Mouse (Mus musculus) embryonic fibroblast, embryonic 13.5 days (primary cell): Measurements from ENCODE around the gene Arpp19. TPM values are rescaled to one million over a fixed set of nuclear protein-coding genes. Genes with fewer than 3 reads are reported as not detected.
A peak's percentile ranks its signal among the peaks of the same experiment; 100 is the strongest.

Experiments used
- H3K27ac ChIP-seq: 2 replicates; pipeline ENCODE4 v1.5.1; 2012; ENCODE audit warnings: low read length, control low read depth, inconsistent platforms; ENCODE audit not compliant: insufficient read depth
- H3K4me1 ChIP-seq: 2 replicates; pipeline ENCODE4 v1.6.1; 2011; ENCODE audit warnings: low read length; ENCODE audit not compliant: control insufficient read depth, insufficient read depth
- H3K4me3 ChIP-seq: 2 replicates; pipeline ENCODE4 v1.5.1; 2011; ENCODE audit warnings: mild to moderate bottlenecking, control low read depth, low read length; ENCODE audit not compliant: insufficient read depth
- CTCF ChIP-seq: IDR thresholded peaks from 2 replicates; pipeline ENCODE4 v1.5.1; 2011; ENCODE audit warnings: mild to moderate bottlenecking, control low read depth, low read length, moderate library complexity, borderline replicate concordance; ENCODE audit not compliant: insufficient read depth
- POLR2A ChIP-seq: IDR thresholded peaks from 2 replicates; pipeline ENCODE4 v1.6.1; 2011; ENCODE audit warnings: low read depth, mild to moderate bottlenecking, control low read depth, low read length, moderate library complexity
- polyA plus RNA-seq: library from polyadenylated mRNA; stranded (reverse); fragments of >200 nt; gene quantifications from 2 replicates; pipeline ENCODE4 v1.2.4, GENCODE M21; 2011; ENCODE audit warnings: low read depth; ENCODE audit not compliant: missing spikeins, insufficient read length

The Arpp19 gene
- polyA plus RNA-seq, 1 experiment = 220 TPM

GRCm38 (mm10) chr9:75033141-75033540, 4.3 kb upstream of the Arpp19 start:
- H3K4me3 ChIP-seq = no peak overlapping the region
- no peak overlapping the region for H3K27ac ChIP-seq
- H3K4me1 ChIP-seq = no peaks in the 10 kb centered on the region
- no peak for TF ChIP-seq POLR2A
- no peak for TF ChIP-seq CTCF

GRCm38 (mm10) chr9:75034691-75035090, 2.7 kb upstream of the Arpp19 start:
- TF ChIP-seq CTCF (no peak), POLR2A (no peak)
- Histone ChIP-seq H3K27ac (no peak overlapping the region), H3K4me3 (no peak overlapping the region), H3K4me1 (0 out of 2 replicates have a peak, but pooled peaks cover 3% of the 10 kb centered on the region)

GRCm38 (mm10) chr9:75035944-75036343, 1.5 kb upstream of the Arpp19 start:
- TF ChIP-seq CTCF (no peak), POLR2A (no peak)
- Histone ChIP-seq H3K4me1 (0 out of 2 replicates have a peak, but pooled peaks cover 3% of the 10 kb centered on the region), H3K27ac (no peak overlapping the region), H3K4me3 (no peak overlapping the region)

GRCm38 (mm10) chr9:75038357-75038688, 909 bp downstream of the Arpp19 start:
- H3K27ac ChIP-seq = no peak overlapping the region
- TF ChIP-seq POLR2A (no peak), CTCF (no peak)
- peak overlapping the region; percentile 84 for H3K4me3 ChIP-seq
- H3K4me1 ChIP-seq = 0 out of 2 replicates have a peak, but pooled peaks cover 3% of the 10 kb centered on the region

DNA sequence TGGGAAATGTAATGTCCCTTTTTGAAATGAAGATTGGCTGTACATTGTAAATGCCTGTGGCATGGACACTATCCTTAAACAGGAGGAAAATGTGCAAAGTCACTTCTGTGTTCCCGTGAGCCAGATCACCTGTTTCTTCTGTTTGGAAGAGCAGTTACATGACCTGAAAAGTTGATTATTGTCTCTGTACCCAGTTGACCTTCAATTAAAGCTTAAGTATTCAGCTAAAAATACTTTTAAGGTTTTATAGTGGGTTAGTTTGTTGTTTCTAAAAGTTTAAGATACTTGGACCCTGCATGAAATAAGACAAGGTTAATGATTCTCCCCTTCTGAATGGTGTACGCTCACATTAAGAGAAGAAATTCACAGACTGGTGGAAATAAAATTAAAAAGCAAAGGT, 3.2 kb downstream of the Arpp19 start:
- TF ChIP-seq POLR2A (no peak), CTCF (no peak)
- Histone ChIP-seq H3K27ac (no peak overlapping the region), H3K4me1 (0 out of 2 replicates have a peak, but pooled peaks cover 3% of the 10 kb centered on the region), H3K4me3 (no peak overlapping the region)

- Histone ChIP-seq H3K4me3 (no peak overlapping the region), H3K4me1 (0 out of 2 replicates have a peak, but pooled peaks cover 3% of the 10 kb centered on the region), H3K27ac (no peak overlapping the region)
- TF ChIP-seq CTCF (no peak), POLR2A (no peak)
These were observed 4.6 kb downstream of the Arpp19 start for GRCm38 (mm10) chr9:75041840-75042525.

DNA sequence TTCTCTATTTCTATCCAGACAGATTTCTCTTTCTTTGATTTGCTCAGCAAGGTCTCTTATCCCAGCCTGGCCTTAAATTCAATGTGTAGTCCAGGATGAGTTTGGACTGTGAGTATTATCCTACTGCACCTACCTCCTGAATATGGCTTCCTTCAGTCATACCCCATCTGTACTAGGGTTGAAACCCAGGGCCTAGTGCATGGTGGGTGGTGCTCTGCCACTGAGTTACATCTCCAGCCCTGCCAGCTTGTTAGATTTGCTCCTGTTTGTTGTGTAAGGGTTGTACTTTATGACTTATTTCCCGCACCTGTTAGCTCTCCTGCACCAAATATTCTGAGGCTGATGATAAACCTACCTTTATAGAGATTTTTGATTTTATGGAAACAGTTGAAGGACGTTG, 5.8 kb downstream of the Arpp19 start:
- TF ChIP-seq CTCF (no peak), POLR2A (no peak)
- Histone ChIP-seq H3K4me1 (peaks cover 3% of the 10 kb centered on the region; the same call in 1 of the 2 replicates), H3K27ac (no peak overlapping the region), H3K4me3 (no peak overlapping the region)

GRCm38 (mm10) chr9:75047079-75047478, 9.7 kb downstream of the Arpp19 start:
- no peak overlapping the region for H3K4me3 ChIP-seq
- H3K27ac ChIP-seq = no peak overlapping the region
- H3K4me1 ChIP-seq = no peaks in the 10 kb centered on the region; the same call in 1 of the 2 replicates
- no peak for TF ChIP-seq CTCF
- no peak for TF ChIP-seq POLR2A

- Histone ChIP-seq H3K27ac (no peak overlapping the region), H3K4me1 (no peaks in the 10 kb centered on the region; the same call in 1 of the 2 replicates), H3K4me3 (no peak overlapping the region)
- no peak for TF ChIP-seq CTCF
- TF ChIP-seq POLR2A = no peak
These were observed 11.7 kb downstream of the Arpp19 start for GRCm38 (mm10) chr9:75049100-75049499.

- H3K4me1 ChIP-seq = no peaks in the 10 kb centered on the region; the same call in 1 of the 2 replicates
- no peak overlapping the region for H3K4me3 ChIP-seq
- no peak overlapping the region for H3K27ac ChIP-seq
- TF ChIP-seq POLR2A (no peak), CTCF (peak; percentile 75; the same call in 1 of the 2 replicates)
These were observed 12.6 kb downstream of the Arpp19 start for GRCm38 (mm10) chr9:75050003-75050402.
